Mouse (Mus musculus) brain, embryonic 14.5 days (tissue): ENCODE results near the gene Gm10638.

Source experiments
- CTCF ChIP-seq: fragments of 200-500 bp; IDR thresholded peaks from 2 replicates; pipeline ENCODE4 v1.5.1; 2012; ENCODE audit warnings: inconsistent platforms, mild to moderate bottlenecking, moderate library complexity, borderline replicate concordance; ENCODE audit not compliant: insufficient read depth, insufficient read length; ENCODE audit errors: extremely low read depth
- POLR2A ChIP-seq: fragments of 200-500 bp; IDR thresholded peaks from 2 replicates; pipeline ENCODE4 v1.6.1; 2012; ENCODE audit warnings: mild to moderate bottlenecking, inconsistent platforms, borderline replicate concordance; ENCODE audit not compliant: poor library complexity, insufficient read depth, insufficient read length, severe bottlenecking; ENCODE audit errors: extremely low read depth

GRCm38 (mm10) chr8:86786498-86786897 is 41.0 kb downstream of the Gm10638 start:
- no peak for TF ChIP-seq CTCF
- TF ChIP-seq POLR2A = no peak
